9 mouse cellular contexts compared by ENCODE assay signal in the genomic region with DNA sequence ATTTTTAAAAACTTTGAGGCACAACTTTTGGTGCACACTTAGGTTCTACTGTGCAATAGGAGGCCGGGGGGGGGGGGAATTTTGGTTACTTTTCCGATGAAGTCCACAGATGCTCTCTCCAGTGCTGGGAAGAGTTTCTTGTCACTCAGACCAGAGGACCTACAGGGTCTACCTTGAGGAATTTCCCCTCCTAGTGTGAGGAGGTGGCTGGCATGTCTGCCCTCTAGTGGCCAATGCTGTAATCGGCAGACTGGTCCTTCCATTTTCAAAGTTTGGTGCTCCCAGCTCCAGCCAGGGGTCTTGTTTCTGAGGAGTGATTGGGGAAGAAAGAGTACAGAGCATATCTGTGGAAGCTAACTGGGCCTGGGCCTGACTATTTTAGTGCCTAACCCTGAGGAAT.
DNase-seq lines count a peak whose midpoint lies in the region; ATAC-seq and TF ChIP-seq lines count a peak whose summit lies in the region.
"Had no signal": no experiment of that assay in that cellular context is flagged by ENCODE, and none has a peak within 500 bp of the region (broad histone marks: within the 10 kb centered on the region; RNA-seq: fewer than 3 reads in every experiment).

No protein-coding gene starts in this region.

- no peak overlapping the region for H3K27ac ChIP-seq in liver, adult 2 months (replicated peaks; ENCODE audit: insufficient read depth, low read depth, low read length)
- no peak overlapping the region for H3K27ac ChIP-seq in liver, embryonic 12.5 days
- H3K27ac ChIP-seq in forebrain, embryonic 12.5 days = no peak overlapping the region
- no peak overlapping the region for H3K27ac ChIP-seq in liver, embryonic 14.5 days
- H3K27ac ChIP-seq: macrophage had no signal

- DNase-seq in adrenal gland, adult 18-20 months (ENCODE audit: low spot score in 2 of 2) = peak; percentile 19 to 31
- DNase-seq in adrenal gland, postnatal 4 days (ENCODE audit: low spot score in 2 of 2) = no peak
- DNase-seq in liver, adult 2 months (ENCODE audit: extremely low read depth, low read depth, low spot score) = no peak
- peak; percentile 50 for DNase-seq in brain, adult 2 months (ENCODE audit: low read depth, low spot score)
- no peak for DNase-seq in liver, embryonic 14.5 days (ENCODE audit: low read depth in 3 of 3, low spot score in 3 of 3)
- peak; percentile 10 for DNase-seq in right cerebral cortex, postnatal 25 days

- no peak overlapping the region for H3K4me2 ChIP-seq in liver, embryonic 12.5 days
- no peak overlapping the region for H3K4me2 ChIP-seq in forebrain, embryonic 12.5 days
- H3K4me2 ChIP-seq in liver, embryonic 14.5 days (ENCODE audit: low read depth) = no peak overlapping the region

- no peak for TF ChIP-seq EP300 in liver, embryonic 14.5 days (IDR thresholded peaks at IDR 0.05; ENCODE audit: low read depth)

- 15% methylated on average over 3 of the region's 3 CpGs for WGBS in liver, adult 2 months
- WGBS in liver, embryonic 12.5 days (ENCODE audit: insufficient replicate concordance) = 10% methylated on average over 3 of the region's 3 CpGs
- WGBS in forebrain, embryonic 12.5 days = 16% methylated on average over 3 of the region's 3 CpGs
- WGBS in liver, embryonic 14.5 days (ENCODE audit: insufficient replicate concordance) = 6% methylated on average over 3 of the region's 3 CpGs

- no peak for ATAC-seq in liver, embryonic 12.5 days
- peak; percentile 44; the same call in 1 of the 2 replicates for ATAC-seq in forebrain, embryonic 12.5 days (ENCODE audit: low FRiP score)
- no peak for ATAC-seq in liver, embryonic 14.5 days (ENCODE audit: insufficient read depth)

- H3K36me3 ChIP-seq in liver, adult 2 months (ENCODE audit: control insufficient read depth, insufficient read depth, low read length) = no peaks in the 10 kb centered on the region
- H3K36me3 ChIP-seq in liver, embryonic 12.5 days = no peaks in the 10 kb centered on the region
- H3K36me3 ChIP-seq in forebrain, embryonic 12.5 days (replicated peaks) = no peaks in the 10 kb centered on the region
- no peaks in the 10 kb centered on the region for H3K36me3 ChIP-seq in liver, embryonic 14.5 days (replicated peaks; ENCODE audit: control insufficient read depth, insufficient read depth, low read depth)

- H3K9ac ChIP-seq in liver, adult 2 months (ENCODE audit: low read depth, low read length) = no peak overlapping the region
- H3K9ac ChIP-seq in liver, embryonic 12.5 days = no peak overlapping the region
- no peak overlapping the region for H3K9ac ChIP-seq in forebrain, embryonic 12.5 days
- no peak overlapping the region for H3K9ac ChIP-seq in liver, embryonic 14.5 days (replicated peaks)

- no peak overlapping the region for H3K4me3 ChIP-seq in liver, adult 2 months (ENCODE audit: insufficient read depth, low read depth, low read length)
- H3K4me3 ChIP-seq in liver, embryonic 12.5 days = no peak overlapping the region
- no peak overlapping the region for H3K4me3 ChIP-seq in forebrain, embryonic 12.5 days (replicated peaks)
- H3K4me3 ChIP-seq in liver, embryonic 14.5 days (ENCODE audit: insufficient read depth in 1 of 2, low read depth in 2 of 2, low read length in 2 of 2) = no peak overlapping the region

- H3K4me1 ChIP-seq in liver, adult 2 months (ENCODE audit: control insufficient read depth, insufficient read depth, low read length) = no peaks in the 10 kb centered on the region
- H3K4me1 ChIP-seq in liver, embryonic 12.5 days = no peaks in the 10 kb centered on the region
- no peaks in the 10 kb centered on the region for H3K4me1 ChIP-seq in forebrain, embryonic 12.5 days
- no peaks in the 10 kb centered on the region for H3K4me1 ChIP-seq in liver, embryonic 14.5 days (replicated peaks; ENCODE audit: control insufficient read depth in 2 of 2, insufficient read depth in 2 of 2, low read length in 1 of 2)

- no peaks in the 10 kb centered on the region for H3K79me2 ChIP-seq in liver, adult 2 months (ENCODE audit: control insufficient read depth, insufficient read depth, low read length)

- TF ChIP-seq CTCF in liver, adult 2 months (IDR thresholded peaks at IDR 0.05; ENCODE audit: low read depth, low read length) = peak; percentile 80
- peak; percentile 81 for TF ChIP-seq CTCF in liver, embryonic 14.5 days (IDR thresholded peaks at IDR 0.05; ENCODE audit: low read depth)

- no peak for TF ChIP-seq POLR2A in liver, adult 2 months (IDR thresholded peaks at IDR 0.05; ENCODE audit: extremely low read depth, insufficient read depth, low read length)

- H3K9me3 ChIP-seq in liver, embryonic 12.5 days (replicated peaks) = no peaks in the 10 kb centered on the region
- no peaks in the 10 kb centered on the region for H3K9me3 ChIP-seq in forebrain, embryonic 12.5 days
- H3K9me3 ChIP-seq in liver, embryonic 14.5 days (ENCODE audit: control insufficient read depth, low read length) = no peaks in the 10 kb centered on the region

- H3K27me3 ChIP-seq in liver, adult 2 months (ENCODE audit: control insufficient read depth, insufficient read depth, low read length) = no peaks in the 10 kb centered on the region
- no peaks in the 10 kb centered on the region for H3K27me3 ChIP-seq in liver, embryonic 12.5 days (replicated peaks)
- no peaks in the 10 kb centered on the region for H3K27me3 ChIP-seq in forebrain, embryonic 12.5 days
- no peaks in the 10 kb centered on the region for H3K27me3 ChIP-seq in liver, embryonic 14.5 days (ENCODE audit: control insufficient read depth, insufficient read depth, low read length)

Comparison
In these comparisons a context has a peak if more than half of its experiments do, and no peak if none do; other contexts are left out.
1. DNase-seq: peak in adrenal gland, adult 18-20 months (2 of 2), brain, adult 2 months (single experiment) and right cerebral cortex, postnatal 25 days (single experiment); none in adrenal gland, postnatal 4 days (0 of 2), liver, adult 2 months (single experiment) and liver, embryonic 14.5 days (0 of 3).